Mouse (Mus musculus) neural tube, embryonic 14.5 days (tissue): Measurements from ENCODE around the gene Mroh3. TPM values are rescaled to one million over a fixed set of nuclear protein-coding genes. Genes with fewer than 3 reads are reported as not detected.

Source experiments
- ATAC-seq: fragments of 200-750 bp; cut with Nextera tagmentation; 2 replicates; pipeline ENCODE4 v1.8.0; 2017; ENCODE audit warnings: low read depth, mild to moderate bottlenecking, moderate TSS enrichment, moderate library complexity
- H3K27ac ChIP-seq: fragments of 300-500 bp; sonication (generic); 2 replicates; pipeline ENCODE4 v1.5.1; 2014; ENCODE audit warnings: low read depth, mild to moderate bottlenecking, control low read depth, low read length, moderate library complexity, mixed read lengths
- H3K27me3 ChIP-seq: fragments of 300-500 bp; sonication (generic); 2 replicates; pipeline ENCODE4 v1.6.1; 2014; ENCODE audit warnings: low read length; ENCODE audit not compliant: control insufficient read depth, insufficient read depth
- H3K36me3 ChIP-seq: fragments of 300-500 bp; sonication (generic); 2 replicates; pipeline ENCODE4 v1.6.1; 2014; ENCODE audit warnings: low read length, mixed read lengths; ENCODE audit not compliant: control insufficient read depth, insufficient read depth
- H3K4me1 ChIP-seq: fragments of 300-500 bp; sonication (generic); 2 replicates; pipeline ENCODE4 v1.6.1; 2014; ENCODE audit warnings: low read length; ENCODE audit not compliant: control insufficient read depth, insufficient read depth
- H3K4me2 ChIP-seq: fragments of 300-500 bp; sonication (generic); 2 replicates; pipeline ENCODE4 v1.6.1; 2014; ENCODE audit warnings: mild to moderate bottlenecking, low read depth, low read length, control low read depth
- H3K4me3 ChIP-seq: fragments of 300-500 bp; sonication (generic); 2 replicates; pipeline ENCODE4 v1.5.1; 2014; ENCODE audit warnings: low read depth, low read length, control low read depth, mixed read lengths
- H3K9ac ChIP-seq: fragments of 300-500 bp; sonication (generic); replicated peaks from 2 replicates; pipeline ENCODE4 v1.6.1; 2014; ENCODE audit warnings: low read depth, mild to moderate bottlenecking, control low read depth, low read length, mixed read lengths
- H3K9me3 ChIP-seq: fragments of 300-500 bp; sonication (generic); 2 replicates; pipeline ENCODE4 v1.6.1; 2016; ENCODE audit warnings: low read length; ENCODE audit not compliant: control insufficient read depth
- WGBS: fragments of 180-500 bp; shearing (Covaris S2); extraction: QIAGEN DNeasy Blood & Tissue Kit; methylation state at CpG from one replicate; pipeline ENCODE4 v1.1.7; 2014; 5-methylcytosine and 5-hydroxymethylcytosine counted together
- polyA plus RNA-seq: library from polyadenylated mRNA; unstranded; fragments of >200 nt; fragmentation: Nextera tagmentation; extraction: Ambion mirVana; gene quantifications from 2 replicates; pipeline ENCODE4 v1.2.1, GENCODE M21; 2014

The Mroh3 gene
- polyA plus RNA-seq, 1 experiment from 2014 or later, result not detected

DNA sequence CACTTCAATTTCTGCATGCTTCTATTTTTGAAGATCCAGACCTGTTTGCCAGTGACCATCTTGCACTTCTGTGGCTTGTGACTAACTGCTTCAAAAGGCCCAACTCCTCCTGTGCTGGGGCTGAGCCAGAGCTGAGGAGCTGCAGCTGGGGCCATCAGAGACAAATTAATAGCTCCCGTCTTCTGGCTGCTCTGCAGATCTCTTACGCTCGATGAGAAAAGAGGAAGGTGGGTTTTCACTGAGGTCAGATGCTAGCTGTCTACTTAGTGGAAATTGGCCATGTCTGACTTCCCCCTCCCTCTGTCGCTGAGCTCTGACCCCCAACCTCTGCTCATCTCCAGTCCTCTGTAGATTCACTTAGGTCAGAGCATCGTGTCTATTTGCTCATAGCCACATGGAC, 37.0 kb upstream of the Mroh3 start:
- Histone ChIP-seq H3K4me3 (no peak overlapping the region), H3K9ac (no peak overlapping the region), H3K4me1 (no peaks in the 10 kb centered on the region), H3K27me3 (no peaks in the 10 kb centered on the region), H3K4me2 (no peak overlapping the region), H3K36me3 (no peaks in the 10 kb centered on the region), H3K9me3 (no peaks in the 10 kb centered on the region), H3K27ac (no peak overlapping the region)
- WGBS, result 37% methylated on average over 5 of the region's 5 CpGs
- ATAC-seq, result no peak

DNA sequence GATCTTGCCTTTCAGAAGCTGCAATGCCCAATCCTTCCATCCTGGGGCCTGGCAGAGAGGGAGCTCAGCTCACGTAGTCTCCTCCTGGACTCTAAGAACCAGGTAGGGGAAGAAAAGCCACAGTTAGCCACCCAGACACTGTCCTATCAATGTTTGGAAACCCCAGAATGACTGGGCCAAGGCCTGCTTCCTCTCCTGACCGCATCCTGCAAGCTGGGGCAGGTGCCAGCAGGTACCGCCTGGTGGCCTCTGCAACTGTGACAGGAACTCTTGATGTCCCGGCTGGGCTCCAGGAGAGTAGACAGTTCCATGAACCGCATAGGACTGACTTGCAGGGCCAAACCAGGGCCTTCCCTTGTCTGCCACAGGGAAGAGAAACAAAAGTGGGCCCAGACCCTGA, 34.8 kb upstream of the Mroh3 start:
- Histone ChIP-seq H3K9me3 (no peaks in the 10 kb centered on the region), H3K4me3 (no peak overlapping the region), H3K4me1 (no peaks in the 10 kb centered on the region), H3K4me2 (no peak overlapping the region), H3K36me3 (no peaks in the 10 kb centered on the region), H3K27ac (no peak overlapping the region), H3K27me3 (no peaks in the 10 kb centered on the region), H3K9ac (no peak overlapping the region)
- 90% methylated on average over 5 of the region's 5 CpGs for WGBS
- no peak for ATAC-seq

DNA sequence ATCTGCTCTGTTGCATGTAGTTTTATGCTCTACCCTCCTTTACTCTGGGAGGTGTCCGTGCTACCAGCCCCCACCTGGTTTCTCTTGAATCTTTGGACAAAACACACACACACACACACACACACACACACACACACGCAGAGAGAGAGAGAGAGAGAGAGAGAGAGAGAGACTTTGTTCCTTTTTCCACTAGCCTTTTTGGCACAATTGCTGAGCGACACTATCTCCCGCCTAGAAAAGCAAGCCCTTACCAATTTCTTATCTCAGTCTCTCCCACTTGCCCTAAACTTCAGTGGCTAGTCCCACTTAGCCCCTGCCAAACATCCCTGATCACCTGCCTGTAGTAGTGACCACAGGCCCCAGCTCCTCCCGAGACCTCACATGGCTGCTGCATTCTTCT, 31.8 kb upstream of the Mroh3 start:
- WGBS, result 85% methylated on average over 5 of the region's 5 CpGs
- no peak for ATAC-seq
- H3K4me3 ChIP-seq, result no peak overlapping the region

DNA sequence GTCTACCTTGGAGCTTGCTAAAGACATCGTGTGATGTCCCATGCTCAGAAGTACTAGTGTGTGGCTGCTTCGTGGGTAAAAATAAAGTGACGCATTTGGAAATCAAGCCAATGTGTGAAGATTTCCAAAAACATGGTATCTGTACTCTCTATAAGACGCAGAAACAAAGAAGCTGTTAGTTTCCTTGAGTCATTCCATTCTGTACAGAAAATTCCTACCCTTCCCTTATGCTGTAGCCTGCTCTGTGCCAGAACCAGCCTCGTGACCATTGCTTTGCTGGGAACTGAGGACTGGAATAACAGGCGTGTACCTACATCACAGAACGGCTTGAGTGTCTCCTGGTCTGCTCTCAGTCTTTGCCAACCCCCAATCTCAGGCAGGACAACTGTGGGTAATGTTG, 29.2 kb upstream of the Mroh3 start:
- H3K4me3 ChIP-seq, result no peak overlapping the region
- no peak overlapping the region for H3K27ac ChIP-seq
- no peaks in the 10 kb centered on the region for H3K9me3 ChIP-seq
- no peak overlapping the region for H3K4me2 ChIP-seq
- WGBS, result 92% methylated on average over 7 of the region's 7 CpGs
- no peak for ATAC-seq
- no peaks in the 10 kb centered on the region for H3K4me1 ChIP-seq
- H3K27me3 ChIP-seq, result no peaks in the 10 kb centered on the region
- H3K36me3 ChIP-seq, result no peaks in the 10 kb centered on the region
- no peak overlapping the region for H3K9ac ChIP-seq

More for the DNA sequence above, 31.8 kb upstream of the Mroh3 start:
- Histone ChIP-seq H3K36me3 (no peaks in the 10 kb centered on the region), H3K27me3 (no peaks in the 10 kb centered on the region), H3K9ac (no peak overlapping the region), H3K27ac (no peak overlapping the region), H3K4me2 (no peak overlapping the region), H3K9me3 (no peaks in the 10 kb centered on the region), H3K4me1 (no peaks in the 10 kb centered on the region)

DNA sequence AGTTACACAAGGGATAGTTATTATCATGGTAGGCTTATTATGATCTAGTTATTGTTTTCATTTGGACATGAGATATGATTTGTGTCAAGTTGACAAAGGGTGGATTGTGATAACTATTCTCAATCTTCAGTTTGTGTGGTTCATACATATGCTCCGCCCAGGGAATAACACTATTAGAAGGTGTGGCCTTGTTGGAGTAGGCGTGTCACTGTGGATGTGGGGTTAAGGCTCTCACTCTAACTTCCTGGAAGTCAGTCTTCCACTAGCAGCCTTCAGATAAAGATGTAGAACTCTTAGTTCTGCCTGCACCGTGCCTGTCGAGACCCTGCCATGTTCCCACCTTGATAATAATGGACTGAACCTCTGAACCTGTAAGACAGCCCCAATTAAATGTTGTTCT, 25.9 kb upstream of the Mroh3 start:
- Histone ChIP-seq H3K4me1 (peaks cover 2% of the 10 kb centered on the region; the same call in 1 of the 2 replicates), H3K4me3 (no peak overlapping the region), H3K36me3 (no peaks in the 10 kb centered on the region), H3K27ac (no peak overlapping the region), H3K4me2 (no peak overlapping the region), H3K27me3 (no peaks in the 10 kb centered on the region), H3K9ac (no peak overlapping the region), H3K9me3 (no peaks in the 10 kb centered on the region)
- WGBS, result 90% methylated on average over 4 of the region's 4 CpGs
- ATAC-seq, result no peak

DNA sequence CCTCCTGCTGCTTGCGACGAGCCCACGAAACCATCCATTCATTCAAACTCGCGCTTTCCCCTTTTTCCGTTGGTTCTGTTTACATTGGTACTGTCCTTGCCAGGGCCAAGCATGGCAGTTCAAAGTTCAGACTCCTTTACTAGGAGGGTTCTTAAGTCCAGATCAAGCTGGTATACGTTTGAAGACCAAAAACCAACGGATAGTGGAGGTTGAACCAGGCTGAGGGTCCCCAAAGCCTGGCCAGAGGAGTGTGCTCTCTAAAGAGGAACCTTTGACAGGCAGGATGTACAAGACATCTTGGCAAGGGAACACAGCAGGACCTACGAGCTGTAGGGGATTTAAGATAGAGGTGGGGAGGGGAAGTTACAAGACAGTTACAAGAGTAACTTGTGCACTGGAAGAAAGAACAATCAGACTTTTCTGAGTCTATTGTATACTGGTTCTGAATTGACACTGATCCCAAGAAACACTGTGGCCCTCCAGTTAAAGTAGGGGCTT, 22.0 kb upstream of the Mroh3 start:
- H3K4me1 ChIP-seq, result peaks cover 14% of the 10 kb centered on the region; the same call in 1 of the 2 replicates
- peak overlapping the region; percentile 44 for H3K4me3 ChIP-seq
- ATAC-seq, result no peak
- H3K27ac ChIP-seq, result no peak overlapping the region
- H3K4me2 ChIP-seq, result peak overlapping the region; percentile 82
- H3K9me3 ChIP-seq, result no peaks in the 10 kb centered on the region
- H3K36me3 ChIP-seq, result no peaks in the 10 kb centered on the region
- WGBS, result 3% methylated on average over 9 of the region's 9 CpGs
- H3K27me3 ChIP-seq, result no peaks in the 10 kb centered on the region
- H3K9ac ChIP-seq, result peak overlapping the region; percentile 43; the same call in 1 of the 2 replicates

DNA sequence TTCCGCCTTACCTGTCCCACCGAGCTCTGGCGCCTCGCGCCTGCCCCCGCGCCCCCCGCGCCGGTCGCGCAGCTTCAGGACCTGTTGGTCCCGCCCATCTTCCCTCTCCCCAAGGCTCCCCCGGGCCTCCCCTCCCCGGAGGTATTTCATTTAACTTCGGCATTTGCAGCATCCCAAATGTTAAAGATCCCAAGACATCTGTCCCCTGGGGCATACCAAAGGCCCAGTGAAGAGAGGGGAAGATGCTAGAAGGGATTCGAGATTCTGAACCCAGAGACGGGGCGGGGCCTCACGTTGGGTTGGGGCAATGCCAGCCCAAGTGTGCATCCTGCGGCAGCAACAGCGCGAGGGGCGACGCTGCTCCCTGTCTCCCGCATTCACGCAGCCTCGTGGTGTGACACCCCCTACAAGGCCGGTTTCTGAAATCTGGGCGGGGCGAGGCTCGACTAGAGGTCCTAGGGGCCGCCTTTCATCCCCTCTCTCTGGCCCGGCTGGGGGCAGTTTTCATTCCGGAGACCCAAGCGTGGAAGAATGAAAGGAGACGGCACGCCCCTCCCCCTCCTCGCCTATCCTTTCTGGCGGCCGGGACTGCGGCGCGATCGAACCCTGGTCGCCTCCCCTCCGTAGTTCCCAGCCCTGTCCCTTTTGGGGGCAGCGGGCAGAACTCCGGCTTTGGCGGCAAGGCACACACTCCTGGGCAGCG, 21.4 kb upstream of the Mroh3 start, which contains the start of gene Inava:
Gene Inava, minus strand, starts transcription at position 373 of the 703 bp plus-strand sequence.
- Histone ChIP-seq H3K9ac (peak within 1 kb of the TSS; percentile 43), H3K4me1 (peaks cover 16% of the 10 kb centered on the region; the same call in 1 of the 2 replicates), H3K4me2 (peak within 1 kb of the TSS; percentile 82), H3K27ac (no peak within 1 kb of the TSS), H3K4me3 (peak within 1 kb of the TSS; percentile 44), H3K9me3 (no peaks in the 10 kb centered on the region), H3K27me3 (no peaks in the 10 kb centered on the region), H3K36me3 (no peaks in the 10 kb centered on the region)
- WGBS, result under 1% methylated on average over 41 of the region's 51 CpGs
- peak; percentile 80 for ATAC-seq

DNA sequence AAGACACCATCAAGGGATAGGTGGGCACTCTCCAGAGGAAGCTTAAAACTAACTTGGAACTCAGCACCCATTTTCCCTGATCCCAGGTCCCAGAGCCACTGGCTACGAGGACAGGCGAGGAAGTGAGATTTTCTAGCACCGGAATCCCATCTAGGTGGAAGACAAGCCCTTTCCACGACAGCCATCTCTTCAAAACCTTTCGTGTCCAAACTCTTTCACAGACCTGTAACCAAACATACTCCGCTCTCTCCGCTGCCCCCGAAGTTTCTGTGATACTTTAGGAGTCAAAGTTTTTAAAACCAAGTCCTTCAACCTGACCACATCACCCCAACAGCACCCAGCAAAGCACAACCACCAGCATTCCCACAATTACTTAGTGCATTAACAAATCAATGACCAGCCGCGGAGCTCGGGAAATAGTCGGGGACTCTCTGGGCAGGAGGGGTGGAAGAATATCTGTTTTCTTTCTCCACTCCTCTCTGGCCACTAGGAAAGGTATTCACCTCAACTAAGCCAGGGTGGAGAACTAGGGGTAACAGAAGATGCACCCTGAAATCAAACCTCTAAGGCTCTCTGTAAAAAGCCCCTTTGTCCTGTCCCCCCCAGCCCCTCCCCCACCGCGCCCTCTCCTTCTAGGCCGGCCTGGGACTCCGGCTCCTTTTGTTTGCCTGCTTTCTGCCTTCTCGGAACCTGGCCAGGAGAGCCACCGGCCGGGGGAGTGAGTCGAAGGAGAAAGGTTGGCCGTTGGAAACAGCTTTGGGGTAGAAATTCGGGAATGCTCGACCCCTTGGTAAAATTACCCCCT, 20.6 kb upstream of the Mroh3 start:
- Histone ChIP-seq H3K36me3 (no peaks in the 10 kb centered on the region), H3K4me1 (peaks cover 25% of the 10 kb centered on the region), H3K9me3 (no peaks in the 10 kb centered on the region), H3K27ac (no peak overlapping the region), H3K4me3 (peak overlapping the region; percentile 44), H3K27me3 (no peaks in the 10 kb centered on the region), H3K9ac (peak overlapping the region; percentile 43), H3K4me2 (peak overlapping the region; percentile 82)
- no peak for ATAC-seq
- 1% methylated on average over 23 of the region's 23 CpGs for WGBS
